Mouse (Mus musculus) ovary, adult 2 months (tissue): ENCODE measurements around the gene Hdlbp. TPM values are rescaled to one million over a fixed set of nuclear protein-coding genes. Genes with fewer than 3 reads are reported as not detected.

Experiments
- polyA plus RNA-seq: library from polyadenylated mRNA; depleted of rRNA; stranded (reverse); fragments of >200 nt; gene quantifications from 2 replicates; pipeline ENCODE4 v1.2.3, GENCODE M21; 2012; rRNA removed

The Hdlbp gene
- polyA plus RNA-seq = 88.2 and 96.9 TPM in 2 replicates

GRCm38 (mm10) chr1:93478586-93479475 is at the start of gene Hdlbp:
Hdlbp (minus strand) TSS chr1:93478815.

GRCm38 (mm10) chr1:93511585-93512350 is 33.2 kb upstream of the Hdlbp start, which contains the start of gene Farp2:
Farp2 (plus strand) TSS chr1:93512079.

GRCm38 (mm10) chr1:93373665-93374064 is 105.0 kb downstream of the Hdlbp start, which contains the start of gene Ano7:
Ano7 (plus strand) TSS chr1:93373930.

Other genes with a start within 250 kb of the Hdlbp start
- gene Sned1, start 243.0 kb downstream of the Hdlbp start, polyA plus RNA-seq = 53.1 and 54.4 TPM in 2 replicates
- 6.7 and 8.5 TPM in 2 replicates for gene Mterf4, start 172.9 kb downstream of the Hdlbp start, polyA plus RNA-seq
- 2.9 and 3.9 TPM in 2 replicates for gene Ppp1r7, start 136.0 kb downstream of the Hdlbp start, polyA plus RNA-seq
- gene Pask, start 135.3 kb downstream of the Hdlbp start, polyA plus RNA-seq = 3.8 and 6.9 TPM in 2 replicates
- 0.23 and 0.34 TPM in 2 replicates for gene Ano7, start 104.9 kb downstream of the Hdlbp start, polyA plus RNA-seq
- 5.2 and 6.9 TPM in 2 replicates for gene Farp2, start 33.3 kb upstream of the Hdlbp start, polyA plus RNA-seq
- gene Stk25, start 179.8 kb upstream of the Hdlbp start, polyA plus RNA-seq = 136 and 207 TPM in 2 replicates
- 256 and 330 TPM in 2 replicates for gene Bok, start 206.8 kb upstream of the Hdlbp start, polyA plus RNA-seq